Mouse (Mus musculus): Measurements from ENCODE around the gene Plxnb2.

Gene Plxnb2

DNA sequence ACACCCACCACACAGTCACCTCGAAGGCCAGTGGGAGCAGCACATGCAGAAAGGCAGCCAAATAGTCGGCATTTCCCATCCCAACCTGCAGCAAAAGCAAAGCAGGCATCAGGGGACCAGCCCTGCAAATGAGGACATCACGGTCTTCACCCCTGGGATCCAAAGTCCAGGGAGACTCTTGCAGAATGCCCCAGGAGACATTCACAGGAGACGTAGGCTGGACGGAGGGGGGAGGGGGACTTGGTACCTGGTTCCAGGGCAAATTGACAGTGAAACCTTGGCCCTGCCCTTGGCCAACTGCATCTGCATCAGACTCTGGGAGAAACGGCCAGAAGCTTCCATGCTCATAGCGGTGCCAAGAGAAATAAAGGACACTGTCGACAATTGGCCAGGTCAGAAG lies 54.0 kb downstream of the Plxnb2 start:
- DNase-seq (ENCODE audit: low read depth): no peak

GRCm38 (mm10) chr15:89125351-89125750 lies 55.2 kb downstream of the Plxnb2 start:
- no peak for DNase-seq (ENCODE audit: low read depth)

DNA sequence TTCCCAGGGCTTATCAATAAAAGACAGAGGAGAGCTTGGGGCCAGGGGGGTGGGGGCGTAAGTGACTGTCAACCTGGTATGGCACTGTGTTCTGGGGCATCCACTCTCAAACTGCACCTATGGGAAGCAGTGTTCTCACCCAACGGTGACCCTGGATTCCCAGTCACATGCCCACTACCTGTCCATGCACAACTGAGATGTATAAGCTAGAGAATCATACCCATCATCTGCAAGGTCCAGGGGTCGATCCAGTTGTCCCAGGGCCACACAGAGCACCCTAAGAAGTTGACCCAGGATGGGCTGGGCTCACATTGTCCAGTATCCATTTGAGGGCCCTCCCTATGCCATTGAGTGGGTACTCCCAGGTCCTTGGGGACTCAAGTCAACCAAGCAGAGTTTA lies 56.3 kb downstream of the Plxnb2 start:
- DNase-seq (ENCODE audit: low read depth): no peak

- no peak for DNase-seq (ENCODE audit: low read depth)
Observed at GRCm38 (mm10) chr15:89123595-89123994, 57.0 kb downstream of the Plxnb2 start.

- peak; percentile 97 for DNase-seq (ENCODE audit: low read depth)
Observed at GRCm38 (mm10) chr15:89122649-89123366, 57.8 kb downstream of the Plxnb2 start, which contains the start of gene Tubgcp6. Gene Tubgcp6, minus strand, starts transcription at chr15:89123112.

GRCm38 (mm10) chr15:89118007-89118406 lies 62.6 kb downstream of the Plxnb2 start:
- peak; percentile 70 for DNase-seq (ENCODE audit: low read depth)

GRCm38 (mm10) chr15:89110147-89110546 lies 70.4 kb downstream of the Plxnb2 start:
- no peak for DNase-seq (ENCODE audit: low read depth)

- DNase-seq (ENCODE audit: low read depth): no peak
Observed at GRCm38 (mm10) chr15:89106976-89107375, 73.6 kb downstream of the Plxnb2 start.

DNA sequence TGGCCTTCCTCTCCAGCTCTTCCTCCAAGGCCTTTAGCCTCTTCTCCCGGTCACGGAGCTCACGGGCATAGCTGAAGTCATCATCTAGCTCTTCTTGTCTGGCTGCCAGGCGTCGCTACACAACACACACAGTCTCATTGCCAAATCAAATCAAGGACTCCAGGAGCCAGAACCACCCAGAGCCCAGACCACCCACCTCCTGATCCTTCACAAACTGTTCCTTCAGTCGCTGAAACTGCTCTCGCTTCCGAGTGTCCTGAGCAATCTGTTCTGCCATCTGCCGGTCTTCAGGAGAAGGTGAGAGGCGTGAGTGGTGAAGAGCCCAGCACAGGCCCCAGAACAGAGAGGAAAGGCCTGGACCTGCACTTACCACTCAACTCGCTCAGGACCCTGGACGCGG lies 74.5 kb downstream of the Plxnb2 start:
- no peak for DNase-seq (ENCODE audit: low read depth)

Data from induced T-regulatory cell, adult 2 months (primary cell).